Mouse (Mus musculus) intestine, embryonic 16.5 days (tissue): ENCODE measurements around the gene Tmem205. TPM values are rescaled to one million over a fixed set of nuclear protein-coding genes. Genes with fewer than 3 reads are reported as not detected.

Source experiments
- ATAC-seq: fragments of 200-750 bp; cut with Nextera tagmentation; 2 replicates; pipeline ENCODE4 v1.8.0; 2017; ENCODE audit warnings: moderate TSS enrichment, moderate library complexity
- H3K27ac ChIP-seq: fragments of 300-500 bp; sonication (generic); 2 replicates; pipeline ENCODE4 v1.5.1; 2014; ENCODE audit warnings: mild to moderate bottlenecking, low read length
- H3K27me3 ChIP-seq: fragments of 300-500 bp; sonication (generic); replicated peaks from 2 replicates; pipeline ENCODE4 v1.6.1; 2014; ENCODE audit warnings: low read length, control low read depth, mixed read lengths; ENCODE audit not compliant: control insufficient read depth, insufficient read depth
- H3K36me3 ChIP-seq: fragments of 300-500 bp; sonication (generic); 2 replicates; pipeline ENCODE4 v1.6.1; 2014; ENCODE audit warnings: low read length, control low read depth; ENCODE audit not compliant: control insufficient read depth, insufficient read depth
- H3K4me1 ChIP-seq: fragments of 300-500 bp; sonication (generic); 2 replicates; pipeline ENCODE4 v1.6.1; 2014; ENCODE audit warnings: low read length, control low read depth, mixed read lengths; ENCODE audit not compliant: control insufficient read depth, insufficient read depth
- H3K4me2 ChIP-seq: fragments of 300-500 bp; sonication (generic); 2 replicates; pipeline ENCODE4 v1.6.1; 2014; ENCODE audit warnings: low read depth, low read length, control low read depth
- H3K4me3 ChIP-seq: fragments of 300-500 bp; sonication (generic); 2 replicates; pipeline ENCODE4 v1.5.1; 2014; ENCODE audit warnings: mild to moderate bottlenecking, low read length
- H3K9ac ChIP-seq: fragments of 300-500 bp; sonication (generic); 2 replicates; pipeline ENCODE4 v1.6.1; 2014; ENCODE audit warnings: low read depth, low read length
- H3K9me3 ChIP-seq: fragments of 300-500 bp; sonication (generic); 2 replicates; pipeline ENCODE4 v1.6.1; 2016; ENCODE audit warnings: low read length, control low read depth; ENCODE audit not compliant: control insufficient read depth
- WGBS: fragments of 180-500 bp; shearing (Covaris S2); extraction: QIAGEN DNeasy Blood & Tissue Kit; methylation state at CpG from one replicate; pipeline ENCODE4 v1.1.7; 2014; 5-methylcytosine and 5-hydroxymethylcytosine counted together
- polyA plus RNA-seq: library from polyadenylated mRNA; unstranded; fragments of >200 nt; fragmentation: Nextera tagmentation; extraction: Ambion mirVana; gene quantifications from 2 replicates; pipeline ENCODE4 v1.2.1, GENCODE M21; 2015

The Tmem205 gene
- polyA plus RNA-seq, 1 experiment from 2014 or later, result 97.0 TPM

GRCm38 (mm10) chr9:21908216-21908615 lies 19.1 kb downstream of the Tmem205 start:
- no peak overlapping the region for H3K27ac ChIP-seq
- H3K4me3 ChIP-seq, result no peak overlapping the region
- H3K4me1 ChIP-seq, result no peaks in the 10 kb centered on the region
- no peaks in the 10 kb centered on the region for H3K9me3 ChIP-seq
- no peak for ATAC-seq
- no peak overlapping the region for H3K4me2 ChIP-seq
- H3K36me3 ChIP-seq, result 0 out of 2 replicates have a peak, but pooled peaks cover 2% of the 10 kb centered on the region
- H3K27me3 ChIP-seq, result no peaks in the 10 kb centered on the region
- no peak overlapping the region for H3K9ac ChIP-seq
- 73% methylated on average over 11 of the region's 11 CpGs for WGBS

- H3K4me1 ChIP-seq, result no peaks in the 10 kb centered on the region
- H3K4me2 ChIP-seq, result no peak overlapping the region
- H3K36me3 ChIP-seq, result no peaks in the 10 kb centered on the region
- no peak overlapping the region for H3K27ac ChIP-seq
- H3K27me3 ChIP-seq, result no peaks in the 10 kb centered on the region
- no peak for ATAC-seq
- H3K4me3 ChIP-seq, result no peak overlapping the region
- 84% methylated on average over 4 of the region's 4 CpGs for WGBS
- no peaks in the 10 kb centered on the region for H3K9me3 ChIP-seq
- H3K9ac ChIP-seq, result no peak overlapping the region
Observed at GRCm38 (mm10) chr9:21904031-21904430, 23.3 kb downstream of the Tmem205 start.

GRCm38 (mm10) chr9:21901223-21901820 lies 26.0 kb downstream of the Tmem205 start:
- WGBS, result 13% methylated on average over 10 of the region's 10 CpGs
- Histone ChIP-seq H3K27ac (no peak overlapping the region), H3K4me3 (peak overlapping the region; percentile 50), H3K4me2 (peak overlapping the region; percentile 55), H3K4me1 (no peaks in the 10 kb centered on the region), H3K36me3 (no peaks in the 10 kb centered on the region), H3K9ac (no peak overlapping the region), H3K27me3 (no peaks in the 10 kb centered on the region), H3K9me3 (no peaks in the 10 kb centered on the region)
- ATAC-seq, result peak; percentile 88

GRCm38 (mm10) chr9:21889229-21889628 lies 38.1 kb downstream of the Tmem205 start:
- Histone ChIP-seq H3K4me2 (no peak overlapping the region), H3K27ac (no peak overlapping the region), H3K4me1 (no peaks in the 10 kb centered on the region), H3K4me3 (no peak overlapping the region), H3K36me3 (no peaks in the 10 kb centered on the region), H3K9me3 (no peaks in the 10 kb centered on the region), H3K27me3 (no peaks in the 10 kb centered on the region), H3K9ac (no peak overlapping the region)
- WGBS, result 63% methylated on average over 3 of the region's 3 CpGs
- ATAC-seq, result no peak

DNA sequence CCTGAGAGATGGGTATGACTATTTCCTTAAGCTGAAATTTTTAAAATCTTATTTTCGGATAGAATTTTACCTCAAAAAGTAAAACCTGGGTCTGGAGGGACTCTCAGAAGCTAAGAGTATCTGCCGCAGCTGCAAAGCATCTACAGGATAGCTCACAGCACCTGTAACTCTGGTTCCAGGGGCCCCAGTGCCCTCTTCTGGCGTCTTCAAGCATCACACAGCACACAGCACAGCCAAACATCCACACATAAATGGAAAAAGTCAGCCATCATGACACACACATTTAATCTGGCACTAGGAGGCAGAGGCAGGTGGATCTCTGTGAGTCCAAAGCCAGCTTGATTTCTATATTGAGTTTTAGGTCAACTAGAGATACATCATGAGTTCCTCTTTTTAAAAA lies 50.8 kb downstream of the Tmem205 start:
- WGBS, result 51% methylated on average over 3 of the region's 3 CpGs
- Histone ChIP-seq H3K36me3 (no peaks in the 10 kb centered on the region), H3K9ac (no peak overlapping the region), H3K4me3 (no peak overlapping the region), H3K4me2 (no peak overlapping the region), H3K9me3 (no peaks in the 10 kb centered on the region), H3K27ac (no peak overlapping the region), H3K27me3 (no peaks in the 10 kb centered on the region), H3K4me1 (no peaks in the 10 kb centered on the region)
- no peak for ATAC-seq

DNA sequence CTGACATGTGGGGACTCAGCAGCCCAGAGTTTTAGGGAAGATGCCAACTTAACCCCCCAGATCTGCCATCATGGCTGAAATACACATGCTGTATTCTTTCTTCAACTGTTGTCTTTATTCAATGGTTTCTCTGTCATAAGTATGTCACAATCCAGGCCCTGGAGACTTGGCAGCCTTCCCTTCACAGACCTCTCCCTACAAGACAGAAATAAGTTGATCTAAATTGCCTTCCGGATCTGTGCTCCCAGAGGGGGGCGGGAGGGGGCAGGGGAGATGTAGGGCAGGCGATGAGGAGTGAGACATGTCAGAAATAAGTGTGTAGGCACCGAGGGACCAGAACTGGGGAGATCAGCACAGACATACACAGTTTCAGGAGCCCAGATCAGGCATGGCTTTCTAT lies 55.2 kb downstream of the Tmem205 start:
- H3K4me1 ChIP-seq, result no peaks in the 10 kb centered on the region
- no peaks in the 10 kb centered on the region for H3K9me3 ChIP-seq
- ATAC-seq, result no peak
- 61% methylated on average over 4 of the region's 4 CpGs for WGBS
- no peak overlapping the region for H3K9ac ChIP-seq
- no peaks in the 10 kb centered on the region for H3K36me3 ChIP-seq
- H3K27ac ChIP-seq, result no peak overlapping the region
- H3K27me3 ChIP-seq, result no peaks in the 10 kb centered on the region; the same call in 1 of the 2 replicates
- H3K4me2 ChIP-seq, result no peak overlapping the region
- no peak overlapping the region for H3K4me3 ChIP-seq

Other genes starting within 250 kb of the Tmem205 start
- 86.7 and 88.2 TPM in 2 replicates for gene Ldlr, start 204.1 kb downstream of the Tmem205 start, polyA plus RNA-seq
- gene Spc24, start 167.3 kb downstream of the Tmem205 start, polyA plus RNA-seq, result 85.5 and 106 TPM in 2 replicates
- 9.7 and 9.9 TPM in 2 replicates for gene Kank2, start 128.8 kb downstream of the Tmem205 start, polyA plus RNA-seq
- 17.3 and 18.4 TPM in 2 replicates for gene Angptl8, start 92.0 kb downstream of the Tmem205 start, polyA plus RNA-seq
- 23.3 and 24.7 TPM in 2 replicates for gene Dock6, start 74.9 kb downstream of the Tmem205 start, polyA plus RNA-seq
- gene Rab3d, start 9.4 kb downstream of the Tmem205 start, polyA plus RNA-seq, result 47.5 and 47.9 TPM in 2 replicates
- gene Ccdc159, start 85 bp downstream of the Tmem205 start, polyA plus RNA-seq, result 2.6 and 3.5 TPM in 2 replicates
- gene Plppr2, start 9.5 kb upstream of the Tmem205 start, polyA plus RNA-seq, result 5.2 and 6.2 TPM in 2 replicates
- gene Swsap1, start 28.2 kb upstream of the Tmem205 start, polyA plus RNA-seq, result 5.9 and 6.5 TPM in 2 replicates
- 4.8 and 6.4 TPM in 2 replicates for gene Epor, start 36.0 kb upstream of the Tmem205 start, polyA plus RNA-seq
- 1.7 and 2.0 TPM in 2 replicates for gene Rgl3, start 61.9 kb upstream of the Tmem205 start, polyA plus RNA-seq
- 0.28 and 0.54 TPM in 2 replicates for gene Ccdc151, start 75.1 kb upstream of the Tmem205 start, polyA plus RNA-seq
- 121 and 125 TPM in 2 replicates for gene Prkcsh, start 75.2 kb upstream of the Tmem205 start, polyA plus RNA-seq
- gene Elavl3, start 124.5 kb upstream of the Tmem205 start, polyA plus RNA-seq, result 1.5 and 1.9 TPM in 2 replicates
- not detected in 2 replicates for gene Gm49318, start 143.7 kb upstream of the Tmem205 start, polyA plus RNA-seq
- 9.2 and 9.7 TPM in 2 replicates for gene Zfp653, start 143.8 kb upstream of the Tmem205 start, polyA plus RNA-seq
- gene Ecsit, start 157.9 kb upstream of the Tmem205 start, polyA plus RNA-seq, result 50.8 and 54.2 TPM in 2 replicates
- 324 and 348 TPM in 2 replicates for gene Cnn1, start 171.7 kb upstream of the Tmem205 start, polyA plus RNA-seq
- 134 and 157 TPM in 2 replicates for gene Elof1, start 189.6 kb upstream of the Tmem205 start, polyA plus RNA-seq
- gene Acp5, start 208.2 kb upstream of the Tmem205 start, polyA plus RNA-seq, result 78.2 and 87.5 TPM in 2 replicates
- 93.1 and 94.5 TPM in 2 replicates for gene Pigyl, start 229.3 kb upstream of the Tmem205 start, polyA plus RNA-seq